Mouse (Mus musculus): ENCODE measurements around the gene Bbs1.
"Not testable (repeated sequence)": the region's sequence is repeated elsewhere in the genome, so short reads cannot be mapped to it uniquely, and the experiment has no call there.

Bbs1 gene

DNA sequence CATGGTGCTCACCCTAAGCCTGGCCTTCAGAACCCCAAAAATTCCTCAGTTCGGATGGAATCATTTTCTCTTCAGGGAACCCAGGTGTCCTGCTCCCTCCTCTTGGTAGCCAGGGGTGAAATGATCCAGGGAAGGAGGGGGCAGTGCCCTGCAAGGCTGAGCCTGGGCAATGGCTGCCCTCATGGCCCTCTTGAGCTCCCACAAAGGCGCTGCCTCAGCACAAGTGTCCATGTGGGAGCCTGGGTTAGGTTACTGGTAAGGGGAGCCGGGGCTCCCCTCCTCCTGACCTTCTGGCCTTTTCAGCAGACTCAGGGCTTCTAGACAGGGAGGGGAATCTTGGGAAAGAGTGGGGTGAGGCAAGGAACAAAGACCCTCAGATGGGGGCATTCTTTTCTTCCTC lies 29.7 kb downstream of the Bbs1 start:
- peaks cover 27% of the 10 kb centered on the region for H3K36me3 ChIP-seq (ENCODE audit: insufficient read depth, low read length)
- peaks cover 70% of the 10 kb centered on the region for H3K4me1 ChIP-seq (replicated peaks; ENCODE audit: low read depth, low read length)
- H3K27me3 ChIP-seq (ENCODE audit: insufficient read depth, low read length), result peaks cover 4% of the 10 kb centered on the region; the same call in 1 of the 2 replicates
- peak overlapping the region; percentile 98 for H3K4me3 ChIP-seq (replicated peaks; ENCODE audit: low read length)
- TF ChIP-seq POU5F1 (IDR thresholded peaks at IDR 0.05; ENCODE audit: borderline replicate concordance, low read length) (no peak), CTCF (conservative IDR thresholded peaks at IDR 0.05; ENCODE audit: low read length) (no peak), NANOG (IDR thresholded peaks at IDR 0.05; ENCODE audit: borderline replicate concordance, low read length) (no peak)
- no peaks in the 10 kb centered on the region for H3K9me3 ChIP-seq (ENCODE audit: low read length)

DNA sequence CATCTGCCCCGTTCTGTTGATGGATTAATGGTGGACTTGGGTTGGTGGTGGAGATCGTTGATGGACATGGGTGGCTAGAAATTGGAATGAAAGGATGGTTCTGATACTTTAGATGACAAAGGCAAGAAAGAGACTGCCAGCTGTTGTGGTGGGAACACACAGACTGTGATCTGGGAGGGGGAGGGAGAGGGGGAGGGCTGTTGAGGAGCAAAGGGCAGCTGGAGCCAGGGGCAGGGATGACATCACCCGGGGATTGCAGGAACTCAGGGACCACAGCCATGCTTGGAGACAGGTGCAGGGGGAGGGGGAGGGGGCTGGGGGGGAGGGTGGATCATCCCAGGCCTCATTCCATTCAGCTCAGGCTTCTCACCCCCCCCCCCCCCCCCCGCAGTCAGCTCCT lies 30.2 kb downstream of the Bbs1 start:
- Histone ChIP-seq H3K9me3 (ENCODE audit: low read length) (no peaks in the 10 kb centered on the region), H3K36me3 (ENCODE audit: insufficient read depth, low read length) (peaks cover 27% of the 10 kb centered on the region), H3K4me3 (replicated peaks; ENCODE audit: low read length) (no peak overlapping the region), H3K4me1 (replicated peaks; ENCODE audit: low read depth, low read length) (peaks cover 70% of the 10 kb centered on the region), H3K27me3 (ENCODE audit: insufficient read depth, low read length) (peaks cover 4% of the 10 kb centered on the region; the same call in 1 of the 2 replicates)
- TF ChIP-seq NANOG (IDR thresholded peaks at IDR 0.05; ENCODE audit: borderline replicate concordance, low read length) (no peak), POU5F1 (IDR thresholded peaks at IDR 0.05; ENCODE audit: borderline replicate concordance, low read length) (no peak), CTCF (conservative IDR thresholded peaks at IDR 0.05; ENCODE audit: low read length) (no peak)

DNA sequence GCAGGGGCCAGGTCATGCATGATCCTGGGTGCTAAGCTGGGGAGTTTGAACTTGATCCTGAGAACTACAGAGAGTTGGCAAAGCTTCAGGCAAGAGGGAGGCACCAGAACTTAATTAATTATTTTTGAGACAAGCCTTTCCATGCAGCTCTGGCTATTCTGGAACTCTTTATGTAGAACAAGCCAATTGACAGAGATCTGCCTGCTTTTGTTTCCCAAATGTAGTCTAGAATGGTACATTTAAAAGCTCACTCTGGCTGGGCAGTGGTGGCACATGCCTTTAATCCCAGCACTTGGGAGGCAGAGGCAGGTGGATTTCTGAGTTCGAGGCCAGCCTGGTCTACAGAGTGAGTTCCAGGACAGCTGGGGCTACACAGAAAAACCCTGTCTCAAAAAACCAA lies 31.8 kb downstream of the Bbs1 start:
- Histone ChIP-seq H3K36me3 (ENCODE audit: insufficient read depth, low read length) (peaks cover 30% of the 10 kb centered on the region), H3K4me1 (replicated peaks; ENCODE audit: low read depth, low read length) (peaks cover 56% of the 10 kb centered on the region)
- TF ChIP-seq NANOG (IDR thresholded peaks at IDR 0.05; ENCODE audit: borderline replicate concordance, low read length), result 0 out of 2 replicates have a peak, but pooled peaks have one; percentile 9
- H3K4me3 ChIP-seq (replicated peaks; ENCODE audit: low read length); H3K9me3 ChIP-seq (ENCODE audit: low read length); H3K27me3 ChIP-seq (ENCODE audit: insufficient read depth, low read length): not testable (repeated sequence)

DNA sequence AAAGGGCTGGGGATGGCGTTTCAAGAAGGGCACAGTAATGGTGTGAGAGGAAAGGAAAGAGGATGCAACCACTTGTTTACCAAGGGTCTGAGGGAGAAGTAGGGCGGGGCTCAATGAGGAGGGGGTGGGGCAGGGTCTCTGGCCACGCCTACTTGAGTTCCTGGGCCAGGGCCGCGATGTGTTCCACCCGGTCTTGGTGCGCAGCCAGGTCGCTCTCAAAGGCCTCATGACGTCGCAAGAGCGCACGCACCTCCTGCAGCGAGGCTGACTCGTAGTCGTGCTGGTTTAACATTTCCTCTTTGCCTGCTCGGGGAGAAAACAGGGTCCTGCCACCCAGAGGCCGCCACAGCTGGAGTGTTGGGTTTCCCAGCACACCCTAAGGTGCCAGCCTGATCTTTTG lies 41.3 kb downstream of the Bbs1 start:
- no peaks in the 10 kb centered on the region for H3K9me3 ChIP-seq (ENCODE audit: low read length)
- H3K27me3 ChIP-seq (ENCODE audit: insufficient read depth, low read length), result peaks cover 4% of the 10 kb centered on the region; the same call in 1 of the 2 replicates
- H3K4me3 ChIP-seq (replicated peaks; ENCODE audit: low read length), result peak overlapping the region; percentile 61
- TF ChIP-seq NANOG (IDR thresholded peaks at IDR 0.05; ENCODE audit: borderline replicate concordance, low read length), result no peak
- TF ChIP-seq POU5F1 (IDR thresholded peaks at IDR 0.05; ENCODE audit: borderline replicate concordance, low read length), result no peak
- no peak for TF ChIP-seq CTCF (conservative IDR thresholded peaks at IDR 0.05; ENCODE audit: low read length)
- H3K4me1 ChIP-seq (replicated peaks; ENCODE audit: low read depth, low read length), result peaks cover 35% of the 10 kb centered on the region
- H3K36me3 ChIP-seq (ENCODE audit: insufficient read depth, low read length), result peaks cover 49% of the 10 kb centered on the region

DNA sequence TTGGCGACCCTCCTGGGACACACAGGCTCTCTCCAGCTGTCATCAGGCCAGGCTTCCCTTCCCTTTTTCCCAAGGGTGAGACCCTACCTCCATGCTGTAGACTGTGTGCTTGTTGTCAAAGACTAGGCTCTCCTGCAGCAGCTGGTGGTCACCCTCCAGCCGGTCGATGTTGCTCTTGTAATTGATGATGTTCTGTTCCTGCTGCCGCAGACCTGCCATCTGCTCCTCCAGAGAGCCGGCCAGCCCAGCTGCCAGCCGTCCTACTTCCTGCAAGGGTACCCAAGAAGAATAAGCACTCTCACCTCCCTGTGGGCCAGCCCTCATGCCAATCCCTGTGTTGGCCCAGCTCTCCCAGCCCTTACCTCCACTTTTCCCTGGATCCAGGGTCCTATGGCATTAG lies 43.4 kb downstream of the Bbs1 start:
- H3K4me1 ChIP-seq (replicated peaks; ENCODE audit: low read depth, low read length), result peaks cover 36% of the 10 kb centered on the region
- no peak for TF ChIP-seq NANOG (IDR thresholded peaks at IDR 0.05; ENCODE audit: borderline replicate concordance, low read length)
- TF ChIP-seq CTCF (conservative IDR thresholded peaks at IDR 0.05; ENCODE audit: low read length), result no peak
- TF ChIP-seq POU5F1 (IDR thresholded peaks at IDR 0.05; ENCODE audit: borderline replicate concordance, low read length), result no peak

DNA sequence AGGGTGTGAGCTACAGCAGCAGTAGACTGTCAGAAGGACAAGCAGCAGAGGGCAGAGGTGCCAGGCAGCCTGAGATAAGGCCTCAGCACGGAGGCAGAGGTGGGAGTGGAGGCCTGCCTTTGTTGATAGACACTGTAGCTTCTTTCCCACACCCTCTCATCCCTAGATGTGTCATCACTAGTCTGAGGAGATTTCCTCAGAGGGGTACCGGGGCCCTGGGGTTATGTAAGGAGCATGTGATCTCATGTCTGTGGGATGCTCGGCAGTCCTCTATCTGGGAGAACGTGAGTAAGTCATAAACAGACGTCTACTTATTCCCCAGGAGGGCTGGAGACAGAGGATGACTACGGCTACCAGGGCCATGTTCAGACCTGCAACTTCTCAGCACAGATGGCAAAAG lies 47.3 kb downstream of the Bbs1 start:
- no peaks in the 10 kb centered on the region for H3K9me3 ChIP-seq (ENCODE audit: low read length)
- peaks cover 32% of the 10 kb centered on the region for H3K4me1 ChIP-seq (replicated peaks; ENCODE audit: low read depth, low read length)
- H3K27me3 ChIP-seq (ENCODE audit: insufficient read depth, low read length), result peaks cover 20% of the 10 kb centered on the region
- H3K4me3 ChIP-seq (replicated peaks; ENCODE audit: low read length), result no peak overlapping the region
- TF ChIP-seq POU5F1 (IDR thresholded peaks at IDR 0.05; ENCODE audit: borderline replicate concordance, low read length) (no peak), NANOG (IDR thresholded peaks at IDR 0.05; ENCODE audit: borderline replicate concordance, low read length) (no peak), CTCF (conservative IDR thresholded peaks at IDR 0.05; ENCODE audit: low read length) (no peak)
- H3K36me3 ChIP-seq (ENCODE audit: insufficient read depth, low read length), result peaks cover 78% of the 10 kb centered on the region

More for the DNA sequence above, 43.4 kb downstream of the Bbs1 start:
- Histone ChIP-seq H3K27me3 (ENCODE audit: insufficient read depth, low read length) (peaks cover 4% of the 10 kb centered on the region; the same call in 1 of the 2 replicates), H3K4me3 (replicated peaks; ENCODE audit: low read length) (no peak overlapping the region), H3K36me3 (ENCODE audit: insufficient read depth, low read length) (peaks cover 57% of the 10 kb centered on the region), H3K9me3 (ENCODE audit: low read length) (no peaks in the 10 kb centered on the region)

DNA sequence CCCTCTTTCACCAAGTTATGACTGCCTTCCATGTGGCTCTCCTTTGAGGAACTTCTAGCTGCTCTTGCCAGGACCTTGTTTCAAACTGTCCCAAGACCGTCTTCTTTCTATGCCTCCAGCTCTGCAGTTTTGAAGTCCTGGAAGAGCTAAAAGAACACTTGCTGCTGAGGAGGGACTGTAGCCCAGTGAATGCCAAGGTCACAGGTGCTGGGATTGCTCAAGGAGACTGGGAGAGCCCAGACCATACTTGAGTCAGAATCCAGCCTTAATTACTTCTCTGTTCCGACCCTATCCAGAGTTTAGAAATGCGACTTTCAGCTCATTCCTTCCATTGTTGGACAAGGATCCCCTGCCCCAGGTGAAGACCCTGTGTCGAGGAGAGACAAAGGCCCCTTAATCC lies 50.5 kb downstream of the Bbs1 start:
- TF ChIP-seq POU5F1 (IDR thresholded peaks at IDR 0.05; ENCODE audit: borderline replicate concordance, low read length) (no peak), NANOG (IDR thresholded peaks at IDR 0.05; ENCODE audit: borderline replicate concordance, low read length) (no peak), CTCF (conservative IDR thresholded peaks at IDR 0.05; ENCODE audit: low read length) (no peak)
- Histone ChIP-seq H3K4me3 (replicated peaks; ENCODE audit: low read length) (peak overlapping the region; percentile 83; the same call in 1 of the 2 replicates), H3K9me3 (ENCODE audit: low read length) (no peaks in the 10 kb centered on the region), H3K36me3 (ENCODE audit: insufficient read depth, low read length) (peaks cover 48% of the 10 kb centered on the region), H3K4me1 (replicated peaks; ENCODE audit: low read depth, low read length) (peaks cover 46% of the 10 kb centered on the region), H3K27me3 (ENCODE audit: insufficient read depth, low read length) (peaks cover 20% of the 10 kb centered on the region)

DNA sequence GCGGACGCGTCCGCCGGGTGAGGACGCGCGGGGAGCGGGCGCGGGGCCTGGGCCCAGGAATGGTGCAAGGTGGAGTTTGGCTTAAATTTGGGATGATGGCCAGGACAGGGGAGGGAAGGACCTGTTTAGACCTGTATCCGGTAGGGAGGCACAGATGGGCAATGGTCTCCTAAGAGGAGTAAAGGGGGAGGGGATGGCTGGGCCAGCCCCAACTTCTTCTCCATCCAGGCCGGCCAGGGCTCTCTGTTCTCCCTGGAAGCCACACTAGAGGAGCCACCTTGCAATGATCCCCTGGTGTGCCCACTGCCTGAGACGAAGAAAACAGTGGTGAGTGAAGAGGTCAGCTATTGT lies 51.0 kb downstream of the Bbs1 start:
- H3K4me1 ChIP-seq (replicated peaks; ENCODE audit: low read depth, low read length), result peaks cover 51% of the 10 kb centered on the region
- TF ChIP-seq CTCF (conservative IDR thresholded peaks at IDR 0.05; ENCODE audit: low read length) (no peak), POU5F1 (IDR thresholded peaks at IDR 0.05; ENCODE audit: borderline replicate concordance, low read length) (no peak), NANOG (IDR thresholded peaks at IDR 0.05; ENCODE audit: borderline replicate concordance, low read length) (no peak)

More for the DNA sequence above, 51.0 kb downstream of the Bbs1 start:
- Histone ChIP-seq H3K9me3 (ENCODE audit: low read length) (no peaks in the 10 kb centered on the region), H3K4me3 (replicated peaks; ENCODE audit: low read length) (peak overlapping the region; percentile 83), H3K36me3 (ENCODE audit: insufficient read depth, low read length) (peaks cover 43% of the 10 kb centered on the region), H3K27me3 (ENCODE audit: insufficient read depth, low read length) (peaks cover 20% of the 10 kb centered on the region)

Data from E14TG2a.4 (cell line).